Mouse (Mus musculus): Measurements from ENCODE around the gene Taok3. TPM values are rescaled to one million over a fixed set of nuclear protein-coding genes. Genes with fewer than 3 reads are reported as not detected.

The Taok3 gene
- polyA plus RNA-seq, 1 experiment from 2014 or later = 58.1 TPM

DNA sequence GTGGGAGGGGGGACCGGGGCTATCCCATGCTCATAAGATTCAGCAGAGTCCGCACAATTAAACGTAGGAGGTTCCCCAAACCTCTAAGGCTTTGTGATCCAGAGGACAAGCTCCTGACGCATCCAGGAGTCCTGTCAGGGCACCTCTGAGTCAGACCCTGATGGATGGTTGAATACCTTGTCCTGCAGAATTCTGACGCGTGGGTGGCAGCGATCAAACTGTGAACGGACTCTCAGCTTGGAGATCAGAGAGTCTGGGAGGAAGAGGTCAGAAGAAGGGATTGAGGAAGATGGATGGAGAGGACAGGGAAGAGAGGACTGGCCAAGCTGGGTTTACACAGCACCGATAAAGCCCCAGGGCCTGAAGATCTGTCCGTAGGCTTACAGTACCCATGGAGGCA is 194.0 kb downstream of the Taok3 start:
- Histone ChIP-seq H3K27me3 (replicated peaks; ENCODE audit: control insufficient read depth, insufficient read depth, low read length) (0 out of 2 replicates have a peak, but pooled peaks cover 2% of the 10 kb centered on the region), H3K9ac (replicated peaks; ENCODE audit: low read depth, low read length) (no peak overlapping the region), H3K4me3 (replicated peaks; ENCODE audit: low read length) (no peak overlapping the region), H3K27ac (ENCODE audit: low read length) (no peak overlapping the region), H3K36me3 (ENCODE audit: control insufficient read depth, insufficient read depth) (no peaks in the 10 kb centered on the region), H3K4me1 (replicated peaks; ENCODE audit: control insufficient read depth, insufficient read depth, low read length) (0 out of 2 replicates have a peak, but pooled peaks cover 2% of the 10 kb centered on the region), H3K9me3 (ENCODE audit: control insufficient read depth, low read length) (no peaks in the 10 kb centered on the region), H3K4me2 (ENCODE audit: low read length) (no peak overlapping the region)
- WGBS = 45% methylated on average over 10 of the region's 10 CpGs
- no peak for ATAC-seq

DNA sequence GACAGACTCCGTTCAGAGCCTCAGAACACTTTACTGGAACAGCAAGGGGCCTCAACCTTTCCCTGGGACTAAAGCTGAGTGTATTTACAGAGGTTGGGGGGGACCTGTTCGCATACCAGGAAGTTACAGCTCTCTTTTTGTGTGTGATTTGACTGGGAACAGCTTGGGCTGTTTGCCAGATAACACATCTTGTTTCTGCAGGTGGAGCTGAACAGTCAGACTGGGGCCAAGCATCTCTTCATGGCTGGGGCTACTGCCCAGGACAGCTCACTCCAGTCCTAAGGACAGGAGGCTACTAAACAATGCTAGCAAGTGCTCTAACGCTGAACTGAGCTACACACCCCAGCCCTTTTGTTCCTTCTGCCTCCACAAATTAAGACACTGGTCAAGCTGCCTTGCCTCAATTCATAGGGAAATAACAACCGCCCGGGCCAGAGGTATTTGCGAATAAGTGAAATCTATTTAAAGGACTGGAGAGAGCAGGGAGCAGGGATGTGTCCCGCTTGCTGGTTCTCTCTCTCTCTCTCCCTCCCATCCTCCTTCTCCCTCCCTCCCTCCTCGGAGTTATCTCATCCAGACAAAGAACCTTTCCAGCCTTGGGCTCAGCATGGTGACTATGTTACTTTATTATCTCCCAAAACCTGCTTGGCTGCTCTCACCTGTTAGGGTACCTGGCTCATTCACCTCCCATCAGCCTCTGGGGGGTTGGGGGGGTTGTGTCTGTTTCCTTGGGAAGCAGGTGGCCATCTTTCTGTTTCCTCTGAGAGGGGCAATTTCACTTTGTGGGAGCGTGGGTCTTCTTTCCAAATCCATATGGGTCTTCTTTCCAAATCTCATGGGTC is 194.9 kb downstream of the Taok3 start:
- 12% methylated on average over 9 of the region's 9 CpGs for WGBS
- Histone ChIP-seq H3K9me3 (ENCODE audit: control insufficient read depth, low read length) (no peaks in the 10 kb centered on the region), H3K4me1 (replicated peaks; ENCODE audit: control insufficient read depth, insufficient read depth, low read length) (peaks cover 7% of the 10 kb centered on the region), H3K36me3 (ENCODE audit: control insufficient read depth, insufficient read depth) (no peaks in the 10 kb centered on the region), H3K9ac (replicated peaks; ENCODE audit: low read depth, low read length) (no peak overlapping the region), H3K4me2 (ENCODE audit: low read length) (no peak overlapping the region), H3K4me3 (replicated peaks; ENCODE audit: low read length) (no peak overlapping the region), H3K27me3 (replicated peaks; ENCODE audit: control insufficient read depth, insufficient read depth, low read length) (0 out of 2 replicates have a peak, but pooled peaks cover 2% of the 10 kb centered on the region), H3K27ac (ENCODE audit: low read length) (no peak overlapping the region)
- ATAC-seq = no peak

DNA sequence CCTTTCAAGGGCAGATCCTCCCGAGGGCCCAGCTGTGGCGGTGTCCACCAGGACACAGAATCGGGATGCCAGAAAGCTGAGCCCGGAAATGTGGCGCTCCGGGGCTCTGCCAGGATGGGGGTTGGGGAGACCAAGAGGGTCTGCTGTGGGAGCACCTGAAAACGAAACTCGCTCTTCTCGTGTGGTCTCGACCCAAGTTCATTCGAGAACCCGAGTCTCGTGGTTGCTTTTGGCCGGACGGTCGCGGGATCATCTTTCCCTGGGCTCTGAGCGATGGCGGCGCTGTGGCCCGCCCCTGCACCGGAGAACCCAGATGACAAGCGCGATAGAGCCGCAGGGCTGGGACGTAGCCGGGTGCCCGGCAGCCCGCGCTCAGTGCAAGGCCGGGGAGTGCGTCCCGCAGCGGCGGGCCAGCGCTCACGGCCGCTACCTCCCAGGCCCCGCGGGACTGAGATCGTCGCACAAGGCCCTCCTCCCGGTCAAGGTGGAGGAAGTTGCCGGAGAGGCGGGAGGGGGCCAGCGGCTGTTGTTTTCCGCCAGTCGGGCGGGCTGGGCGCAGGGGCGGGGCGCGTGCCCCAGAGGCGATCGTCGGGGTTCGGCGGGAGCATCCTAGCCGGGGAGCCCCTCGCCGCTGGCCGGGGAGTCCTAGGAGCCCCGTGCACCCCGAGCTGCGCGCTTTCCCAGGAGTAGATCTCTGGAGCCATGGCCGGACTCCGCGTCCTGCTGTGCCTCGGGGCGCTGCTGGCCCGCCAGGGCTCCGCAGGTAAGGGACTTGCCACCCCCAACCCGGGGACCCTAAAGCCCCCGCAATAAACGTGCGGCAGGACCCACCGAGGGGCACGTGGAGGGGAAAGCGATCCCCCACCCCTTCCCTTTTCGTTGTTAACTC is 199.1 kb downstream of the Taok3 start, which contains the start of gene Vsig10:
TSS of gene Vsig10 (plus strand) at position 343 of the 889 bp plus-strand sequence.
- Histone ChIP-seq H3K4me3 (replicated peaks; ENCODE audit: low read length) (peak within 1 kb of the TSS; percentile 64), H3K9ac (replicated peaks; ENCODE audit: low read depth, low read length) (peak within 1 kb of the TSS; percentile 69), H3K27me3 (replicated peaks; ENCODE audit: control insufficient read depth, insufficient read depth, low read length) (peaks cover 2% of the 10 kb centered on the region), H3K4me1 (replicated peaks; ENCODE audit: control insufficient read depth, insufficient read depth, low read length) (peaks cover 8% of the 10 kb centered on the region), H3K36me3 (ENCODE audit: control insufficient read depth, insufficient read depth) (no peaks in the 10 kb centered on the region), H3K27ac (ENCODE audit: low read length) (no peak within 1 kb of the TSS), H3K4me2 (ENCODE audit: low read length) (peak within 1 kb of the TSS; percentile 99), H3K9me3 (ENCODE audit: control insufficient read depth, low read length) (no peaks in the 10 kb centered on the region)
- under 1% methylated on average over 81 of the region's 81 CpGs for WGBS
- ATAC-seq = peak; percentile 79

DNA sequence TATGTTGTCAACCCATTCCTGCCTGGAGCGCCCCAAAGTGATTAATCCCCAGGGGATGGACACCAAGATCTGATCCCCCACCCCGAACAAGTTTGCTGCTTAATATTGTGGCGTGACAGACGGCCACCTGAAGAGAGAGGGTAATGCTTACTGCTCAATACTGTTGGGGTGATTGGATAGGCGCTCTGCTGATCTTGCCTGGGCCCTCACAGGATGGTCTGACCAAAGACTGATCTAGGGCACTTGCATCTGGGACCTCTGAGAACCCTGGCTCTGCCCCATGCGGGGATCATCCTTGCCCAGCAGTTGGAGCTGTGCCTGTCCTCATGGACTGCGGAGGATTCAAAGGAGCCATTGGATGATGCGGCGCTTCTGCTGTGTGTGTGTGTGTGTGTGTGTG is 203.8 kb downstream of the Taok3 start:
- Histone ChIP-seq H3K9me3 (ENCODE audit: control insufficient read depth, low read length) (no peaks in the 10 kb centered on the region), H3K9ac (replicated peaks; ENCODE audit: low read depth, low read length) (no peak overlapping the region), H3K4me3 (replicated peaks; ENCODE audit: low read length) (no peak overlapping the region), H3K27me3 (replicated peaks; ENCODE audit: control insufficient read depth, insufficient read depth, low read length) (no peaks in the 10 kb centered on the region; the same call in none of the 2 replicates), H3K36me3 (ENCODE audit: control insufficient read depth, insufficient read depth) (no peaks in the 10 kb centered on the region), H3K27ac (ENCODE audit: low read length) (no peak overlapping the region), H3K4me2 (ENCODE audit: low read length) (no peak overlapping the region), H3K4me1 (replicated peaks; ENCODE audit: control insufficient read depth, insufficient read depth, low read length) (peaks cover 7% of the 10 kb centered on the region)
- no peak for ATAC-seq
- WGBS = 86% methylated on average over 9 of the region's 9 CpGs

Other genes starting within 250 kb of the Taok3 start
- gene Suds3, start 4.0 kb upstream of the Taok3 start, polyA plus RNA-seq (2015; fragmentation: Nextera tagmentation; extraction: Ambion mirVana) = 83.0 and 93.0 TPM in 2 replicates
- 1,113 and 1,180 TPM in 2 replicates for gene Pebp1, start 167.5 kb downstream of the Taok3 start, polyA plus RNA-seq (2015; fragmentation: Nextera tagmentation; extraction: Ambion mirVana)
- 1.5 and 2.1 TPM in 2 replicates for gene Vsig10, start 199.0 kb downstream of the Taok3 start, polyA plus RNA-seq (2015; fragmentation: Nextera tagmentation; extraction: Ambion mirVana)
- gene Wsb2, start 237.2 kb downstream of the Taok3 start, polyA plus RNA-seq (2015; fragmentation: Nextera tagmentation; extraction: Ambion mirVana) = 216 and 227 TPM in 2 replicates